Mouse (Mus musculus) neural tube, embryonic 11.5 days (tissue): ENCODE results near the gene Tcta. TPM values are rescaled to one million over a fixed set of nuclear protein-coding genes. Genes with fewer than 3 reads are reported as not detected.

Experiments
- polyA plus RNA-seq: library from polyadenylated mRNA; unstranded; fragments of >200 nt; fragmentation: Nextera tagmentation; extraction: Ambion mirVana; gene quantifications from 2 replicates; pipeline ENCODE4 v1.2.1, GENCODE M21; 2014

The Tcta gene
- polyA plus RNA-seq, 1 experiment from 2014 or later = 31.4 TPM

Other genes starting within 250 kb of the Tcta start
- 0.49 and 1.0 TPM in 2 replicates for gene Mst1, start 225.7 kb downstream of the Tcta start, polyA plus RNA-seq
- gene Rnf123, start 222.8 kb downstream of the Tcta start, polyA plus RNA-seq = 31.6 and 35.9 TPM in 2 replicates
- gene Apeh, start 211.6 kb downstream of the Tcta start, polyA plus RNA-seq = 54.3 and 62.7 TPM in 2 replicates
- 3.0 and 4.3 TPM in 2 replicates for gene Bsn, start 115.8 kb downstream of the Tcta start, polyA plus RNA-seq
- gene Dag1, start 42.2 kb downstream of the Tcta start, polyA plus RNA-seq = 62.4 and 65.9 TPM in 2 replicates
- 63.8 and 65.1 TPM in 2 replicates for gene Nicn1, start 15.7 kb downstream of the Tcta start, polyA plus RNA-seq
- 18.8 and 18.9 TPM in 2 replicates for gene Amt, start 9.3 kb downstream of the Tcta start, polyA plus RNA-seq
- 236 and 274 TPM in 2 replicates for gene Rhoa, start within 50 bp of the Tcta start, polyA plus RNA-seq
- 700 and 705 TPM in 2 replicates for gene Gpx1, start 32.7 kb upstream of the Tcta start, polyA plus RNA-seq
- gene Usp4, start 41.7 kb upstream of the Tcta start, polyA plus RNA-seq = 141 and 145 TPM in 2 replicates
- gene 1700102P08Rik, start 86.6 kb upstream of the Tcta start, polyA plus RNA-seq = 0.84 and 1.3 TPM in 2 replicates
- gene Ccdc36, start 122.3 kb upstream of the Tcta start, polyA plus RNA-seq = 0.62 and 0.77 TPM in 2 replicates
- gene BC048562, start 130.3 kb upstream of the Tcta start, polyA plus RNA-seq = not detected in 2 replicates
- gene Ccdc71, start 154.4 kb upstream of the Tcta start, polyA plus RNA-seq = 50.2 and 58.2 TPM in 2 replicates
- gene Klhdc8b, start 155.4 kb upstream of the Tcta start, polyA plus RNA-seq = 25.4 and 28.9 TPM in 2 replicates
- gene Lamb2, start 173.6 kb upstream of the Tcta start, polyA plus RNA-seq = 17.2 and 18.1 TPM in 2 replicates
- gene Usp19, start 184.4 kb upstream of the Tcta start, polyA plus RNA-seq = 73.8 and 79.9 TPM in 2 replicates
- 120 and 129 TPM in 2 replicates for gene Qars, start 201.5 kb upstream of the Tcta start, polyA plus RNA-seq
- 164 and 169 TPM in 2 replicates for gene Qrich1, start 210.6 kb upstream of the Tcta start, polyA plus RNA-seq